Comparison of ENCODE assay signal across 9 mouse cellular contexts in the genomic region with DNA sequence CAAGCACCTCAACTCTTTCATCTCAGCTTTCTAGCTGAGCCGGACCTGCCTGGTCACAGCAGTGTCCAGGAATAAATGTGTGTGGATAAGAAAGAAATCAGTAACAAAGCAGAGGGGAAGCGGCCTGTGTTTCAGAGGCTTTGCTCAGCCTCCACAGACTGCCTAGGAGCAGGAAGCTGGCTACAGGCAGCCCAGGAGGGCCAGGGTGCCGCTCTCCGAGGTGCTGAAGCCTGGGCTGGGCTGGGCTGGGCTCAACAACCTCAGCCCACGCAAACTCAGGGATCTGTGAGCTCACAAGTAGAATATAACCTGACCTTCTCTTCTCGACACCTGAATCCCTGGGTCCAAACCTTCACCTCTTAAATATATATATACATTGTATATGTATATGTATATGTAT. TPM values are rescaled to one million over a fixed set of nuclear protein-coding genes. Genes with fewer than 3 reads are reported as not detected.
DNase-seq lines count a peak whose midpoint lies in the region; ATAC-seq and TF ChIP-seq lines count a peak whose summit lies in the region.
"Had no signal": no experiment of that assay in that cellular context is flagged by ENCODE, and none has a peak within 500 bp of the region (broad histone marks: within the 10 kb centered on the region; RNA-seq: fewer than 3 reads in every experiment).

No protein-coding gene starts in this region.

- peak; percentile 14 to 49 for DNase-seq in heart, adult 18-20 months
- DNase-seq in heart, adult 9 months (ENCODE audit: low spot score in 2 of 2), result no peak
- DNase-seq in ES-E14 (ENCODE audit: low read depth, low spot score), result peak; percentile 43
- DNase-seq in embryonic facial prominence, embryonic 14.5 days (ENCODE audit: low spot score), result peak; percentile 71
- DNase-seq in kidney, postnatal 25 days, result peak; percentile 64 to 66
- DNase-seq in neural tube, embryonic 11.5 days (ENCODE audit: low spot score), result peak; percentile 68
- no peak for DNase-seq in left cerebral cortex, postnatal 25 days (ENCODE audit: low spot score in 2 of 2)
- no peak for DNase-seq in left cerebral cortex, adult 9 months (ENCODE audit: low spot score in 2 of 2)

- H3K27me3 ChIP-seq in embryonic facial prominence, embryonic 14.5 days (replicated peaks; ENCODE audit: control insufficient read depth, insufficient read depth, low read length), result no peaks in the 10 kb centered on the region
- H3K27me3 ChIP-seq in neural tube, embryonic 11.5 days (ENCODE audit: control insufficient read depth, insufficient read depth, low read length), result no peaks in the 10 kb centered on the region

- WGBS in embryonic facial prominence, embryonic 14.5 days, result 21% methylated on average over 6 of the region's 6 CpGs
- WGBS in neural tube, embryonic 11.5 days, result 34% methylated on average over 6 of the region's 6 CpGs

- intact Hi-C loops in left cerebral cortex, postnatal 25 days (cut with DNase I), result loop anchor here (10.0 kb wide), 1 partner anchor 1132 kb away; no protein-coding TSS in a partner anchor

- no peaks in the 10 kb centered on the region for H3K36me3 ChIP-seq in ES-E14 (ENCODE audit: control insufficient read depth, insufficient read depth, low read length, poor library complexity, severe bottlenecking)
- no peaks in the 10 kb centered on the region for H3K36me3 ChIP-seq in embryonic facial prominence, embryonic 14.5 days (ENCODE audit: control insufficient read depth, insufficient read depth, low read length)
- no peaks in the 10 kb centered on the region for H3K36me3 ChIP-seq in neural tube, embryonic 11.5 days (ENCODE audit: control insufficient read depth, insufficient read depth, low read length)
- H3K36me3 ChIP-seq: limb, embryonic 12.5 days had no signal

- no peak for ATAC-seq in embryonic facial prominence, embryonic 14.5 days (ENCODE audit: low read depth)
- ATAC-seq in neural tube, embryonic 11.5 days (ENCODE audit: insufficient read depth, low FRiP score, low TSS enrichment), result no peak

- H3K4me1 ChIP-seq in ES-E14 (ENCODE audit: control insufficient read depth in 2 of 2, insufficient read depth in 2 of 2, low read length in 2 of 2, poor library complexity in 1 of 2), result peaks cover 0 to 11% of the 10 kb centered on the region in 2 experiments; a peak in 1 of 4 replicates
- peaks cover 6% of the 10 kb centered on the region; the same call in 1 of the 2 replicates for H3K4me1 ChIP-seq in embryonic facial prominence, embryonic 14.5 days (ENCODE audit: control insufficient read depth, insufficient read depth, low read length)
- no peaks in the 10 kb centered on the region for H3K4me1 ChIP-seq in neural tube, embryonic 11.5 days (ENCODE audit: control insufficient read depth, insufficient read depth, low read length)
- H3K4me1 ChIP-seq: limb, embryonic 12.5 days had no signal

- no peak overlapping the region for H3K9ac ChIP-seq in ES-E14 (ENCODE audit: insufficient read depth, low read depth, low read length, poor library complexity, severe bottlenecking)
- no peak overlapping the region for H3K9ac ChIP-seq in embryonic facial prominence, embryonic 14.5 days (ENCODE audit: low read depth, low read length)
- no peak overlapping the region for H3K9ac ChIP-seq in neural tube, embryonic 11.5 days (ENCODE audit: low read length)
- H3K9ac ChIP-seq: limb, embryonic 12.5 days had no signal

- in situ Hi-C loops in ES-E14 (cut with MboI; ENCODE audit: low sequenced_read_pairs in 2 of 2, unreplicated experiment in 2 of 2), result no loop called here

- H3K27ac ChIP-seq in ES-E14 (ENCODE audit: insufficient read depth, low read depth, low read length, poor library complexity, severe bottlenecking), result no peak overlapping the region
- no peak overlapping the region for H3K27ac ChIP-seq in embryonic facial prominence, embryonic 14.5 days (replicated peaks; ENCODE audit: low read depth, low read length)
- no peak overlapping the region for H3K27ac ChIP-seq in neural tube, embryonic 11.5 days (ENCODE audit: low read depth, low read length)
- H3K27ac ChIP-seq: limb, embryonic 12.5 days had no signal

- no peaks in the 10 kb centered on the region for H3K9me3 ChIP-seq in ES-E14 (ENCODE audit: control insufficient read depth, insufficient read depth, low read depth, low read length)
- H3K9me3 ChIP-seq in embryonic facial prominence, embryonic 14.5 days (ENCODE audit: control insufficient read depth, low read length), result no peaks in the 10 kb centered on the region
- no peaks in the 10 kb centered on the region for H3K9me3 ChIP-seq in neural tube, embryonic 11.5 days (ENCODE audit: control insufficient read depth, low read length)
- H3K9me3 ChIP-seq: limb, embryonic 12.5 days had no signal

- H3K4me2 ChIP-seq in embryonic facial prominence, embryonic 14.5 days (ENCODE audit: low read depth, low read length), result no peak overlapping the region
- no peak overlapping the region for H3K4me2 ChIP-seq in neural tube, embryonic 11.5 days (ENCODE audit: low read depth)
- H3K4me2 ChIP-seq: limb, embryonic 12.5 days had no signal

- no peak overlapping the region for H3K4me3 ChIP-seq in ES-E14 (ENCODE audit: insufficient read depth in 1 of 2, low read depth in 1 of 2, low read length in 2 of 2, poor library complexity in 1 of 2, severe bottlenecking in 1 of 2)
- no peak overlapping the region for H3K4me3 ChIP-seq in embryonic facial prominence, embryonic 14.5 days (ENCODE audit: low read depth, low read length)
- H3K4me3 ChIP-seq in neural tube, embryonic 11.5 days (ENCODE audit: low read depth, low read length), result no peak overlapping the region
- H3K4me3 ChIP-seq: limb, embryonic 12.5 days had no signal

TF ChIP-seq in ES-E14, 5 proteins besides CTCF, POLR2A, EP300 and RAD21:
- TF ChIP-seq ZNF384 (IDR thresholded peaks at IDR 0.05; ENCODE audit: low read depth, low read length), result no peak
- TF ChIP-seq ZC3H11A (IDR thresholded peaks at IDR 0.05; ENCODE audit: borderline replicate concordance, low read depth, low read length), result no peak
- no peak for TF ChIP-seq CHD2 (IDR thresholded peaks at IDR 0.05; ENCODE audit: low read depth, low read length)
- TF ChIP-seq MAFK (IDR thresholded peaks at IDR 0.05; ENCODE audit: insufficient read depth, low read depth, low read length), result no peak
- TF ChIP-seq HCFC1 (IDR thresholded peaks at IDR 0.05; ENCODE audit: borderline replicate concordance, insufficient read depth, low read length), result no peak

RNA-seq across cellular contexts. Expression of gene Grm4, which starts 54.6 kb away (rescaled TPM):
- total RNA-seq in heart, adult 18-20 months (2021), result under 1 TPM; 0.15 to 0.18 TPM
- 0.49 and 0.74 TPM in 2 replicates for total RNA-seq in ES-E14 (2012; rRNA removed)
- polyA plus RNA-seq in embryonic facial prominence, embryonic 14.5 days (2014; fragmentation: Nextera tagmentation; extraction: Ambion mirVana), result 0.97 and 1.2 TPM in 2 replicates
- 1.8 and 2.5 TPM in 2 replicates for polyA plus RNA-seq in neural tube, embryonic 11.5 days (2014; fragmentation: Nextera tagmentation; extraction: Ambion mirVana)
- 10 to 100 TPM; 21.1 to 30.4 TPM for total RNA-seq in left cerebral cortex, postnatal 25 days (2021)

Comparison
In these comparisons a context has a peak if more than half of its experiments do, and no peak if none do; other contexts are left out.
1. DNase-seq: peak in heart, adult 18-20 months (2 of 2), ES-E14 (single experiment), embryonic facial prominence, embryonic 14.5 days (single experiment), kidney, postnatal 25 days (2 of 2) and neural tube, embryonic 11.5 days (single experiment); none in heart, adult 9 months (0 of 2), left cerebral cortex, postnatal 25 days (0 of 2) and left cerebral cortex, adult 9 months (0 of 2).
2. RNA of gene Grm4, which starts 54.6 kb away (total RNA-seq): 21.1 to 30.4 TPM in left cerebral cortex, postnatal 25 days; 0.49 to 0.74 TPM in ES-E14 and 0.15 to 0.18 TPM in heart, adult 18-20 months; every median in the first group is over 10 times any median in the second.